Mouse (Mus musculus): Measurements from ENCODE around the gene Gpatch1.
A peak's percentile ranks its signal among the peaks of the same experiment; 100 is the strongest.
"Not testable (repeated sequence)": the region's sequence is repeated elsewhere in the genome, so short reads cannot be mapped to it uniquely, and the experiment has no call there.

Gpatch1 gene

DNA sequence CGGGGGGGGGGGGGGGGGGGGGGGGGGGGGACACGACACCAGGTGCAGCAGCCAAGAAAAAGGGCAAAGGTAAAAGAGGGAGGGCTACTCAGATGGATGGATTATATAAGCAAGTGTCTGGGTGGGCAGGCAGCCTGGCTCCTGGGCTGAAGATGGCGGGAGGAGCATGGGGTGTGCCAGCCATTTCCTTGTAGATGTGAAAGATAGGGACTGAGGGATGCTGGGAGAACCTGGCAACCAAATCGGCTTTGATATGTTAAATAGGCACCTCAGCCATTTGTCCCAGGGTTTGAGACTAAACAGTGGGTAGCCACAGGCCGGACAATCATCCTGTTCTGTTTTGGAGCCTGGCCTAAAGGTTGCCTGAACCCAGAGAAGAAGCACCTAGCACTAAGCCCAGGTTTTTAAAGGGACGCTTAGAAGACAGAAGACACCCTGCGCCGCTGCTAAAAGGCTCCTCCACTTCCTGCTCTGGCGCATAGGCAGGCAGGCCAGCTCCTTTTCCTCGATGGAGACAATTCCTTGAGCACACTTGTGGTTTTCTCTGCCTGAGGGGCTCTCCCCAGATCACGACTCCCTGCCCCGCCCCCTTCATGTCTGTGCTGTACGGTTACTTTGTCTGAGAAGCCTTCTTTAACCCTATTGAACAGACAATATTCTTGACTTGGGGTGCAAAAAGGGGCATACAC lies 4.6 kb upstream of the Gpatch1 start:
- DNase-seq: no peak

DNA sequence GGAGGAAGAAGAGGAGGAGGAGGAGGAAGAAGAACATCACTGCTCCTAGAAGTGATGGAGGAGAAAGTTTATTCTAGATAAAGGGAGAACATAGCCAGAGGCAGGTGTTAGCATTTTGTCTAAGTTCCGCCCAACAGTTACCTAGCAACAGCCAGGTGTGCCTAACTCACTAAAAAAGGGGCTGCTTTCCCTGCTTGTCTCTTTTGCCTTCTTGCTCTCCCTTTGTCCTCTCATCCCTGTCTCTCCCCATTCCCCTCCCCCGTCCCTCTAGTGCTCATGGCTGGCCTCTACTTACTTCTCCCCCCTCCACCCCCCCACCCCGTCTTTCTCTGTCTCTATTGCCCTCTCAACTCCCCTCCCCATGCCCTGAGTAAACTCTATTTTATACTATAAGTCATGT lies 3.9 kb upstream of the Gpatch1 start:
- no peak for DNase-seq

DNA sequence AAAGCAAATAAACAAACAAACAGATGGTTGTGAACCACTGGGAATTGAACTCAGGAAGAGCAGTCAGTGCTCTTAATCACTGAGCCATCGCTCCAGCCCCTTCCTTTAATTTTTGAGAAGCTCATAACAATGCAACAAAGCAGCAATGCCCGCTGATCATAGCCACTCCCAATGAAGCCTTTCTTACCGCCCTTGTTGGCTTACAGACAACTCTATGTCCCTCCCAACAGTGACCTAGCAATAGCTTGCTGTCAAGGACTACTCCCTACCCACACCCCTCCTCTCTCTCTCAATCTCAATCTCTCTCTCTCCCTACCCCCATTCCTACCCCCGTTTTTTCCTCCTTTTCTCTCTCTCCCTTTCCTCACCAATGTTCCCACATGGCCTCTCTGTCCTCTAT lies 1.5 kb upstream of the Gpatch1 start:
- peak; percentile 43 for DNase-seq

DNA sequence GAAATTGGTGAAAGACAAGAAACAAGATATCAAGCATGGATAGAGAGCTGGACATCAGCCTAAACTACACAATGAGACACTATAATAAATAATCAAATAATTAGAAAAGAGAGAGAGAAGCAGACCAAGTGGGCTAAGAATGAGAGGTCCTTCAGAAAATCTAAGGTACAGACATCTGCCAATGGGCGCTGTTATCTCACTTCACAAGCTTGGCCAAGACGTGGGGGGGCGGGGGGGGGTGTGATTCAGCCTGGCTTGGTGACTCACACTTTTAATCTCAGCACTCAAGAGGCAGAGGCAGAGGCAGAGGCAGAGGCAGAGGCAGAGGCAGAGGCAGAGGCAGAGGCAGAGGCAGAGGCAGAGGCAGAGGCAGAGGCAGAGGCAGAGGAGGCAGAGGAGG lies 981 bp upstream of the Gpatch1 start:
- DNase-seq: not testable (repeated sequence)

DNA sequence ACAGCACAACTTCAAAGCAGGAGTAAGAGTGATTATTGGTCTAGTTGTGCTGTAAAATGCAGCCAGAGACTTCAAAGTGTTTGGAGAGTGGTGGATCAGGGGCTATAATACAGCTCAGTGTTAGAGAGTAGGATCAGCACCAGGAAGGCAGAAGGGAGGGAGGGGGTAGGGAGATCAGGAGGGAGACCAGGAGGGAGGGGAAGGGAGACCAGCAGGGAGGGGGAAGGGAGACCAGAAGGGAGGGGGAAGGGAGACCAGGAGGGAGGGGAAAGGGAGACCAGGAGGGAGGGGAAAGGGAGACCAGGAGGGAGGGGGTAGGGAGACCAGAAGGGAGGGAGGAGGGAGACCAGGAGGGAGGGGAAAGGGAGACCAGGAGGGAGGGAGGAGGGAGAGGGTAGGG lies 4.1 kb downstream of the Gpatch1 start:
- no peak for DNase-seq

DNA sequence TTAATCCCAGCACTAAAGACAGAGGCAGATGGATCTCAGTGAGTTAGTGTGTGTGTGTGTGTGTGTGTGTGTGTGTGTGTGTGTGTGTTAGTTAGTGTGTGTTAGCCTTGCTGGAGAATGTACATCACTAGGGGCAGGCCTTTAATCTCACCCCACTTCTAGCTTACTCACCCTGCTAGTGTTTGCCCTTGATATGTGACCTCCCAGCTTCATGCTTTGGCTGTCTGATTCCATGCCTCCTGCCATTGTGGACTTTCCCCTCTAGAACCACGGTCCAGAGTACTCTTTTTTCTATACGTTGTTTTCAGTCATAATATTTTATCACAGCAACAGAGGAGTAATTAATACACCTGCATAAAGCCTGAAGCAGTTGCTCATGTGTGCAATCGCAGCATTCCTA lies 7.0 kb downstream of the Gpatch1 start:
- no peak for DNase-seq

DNA sequence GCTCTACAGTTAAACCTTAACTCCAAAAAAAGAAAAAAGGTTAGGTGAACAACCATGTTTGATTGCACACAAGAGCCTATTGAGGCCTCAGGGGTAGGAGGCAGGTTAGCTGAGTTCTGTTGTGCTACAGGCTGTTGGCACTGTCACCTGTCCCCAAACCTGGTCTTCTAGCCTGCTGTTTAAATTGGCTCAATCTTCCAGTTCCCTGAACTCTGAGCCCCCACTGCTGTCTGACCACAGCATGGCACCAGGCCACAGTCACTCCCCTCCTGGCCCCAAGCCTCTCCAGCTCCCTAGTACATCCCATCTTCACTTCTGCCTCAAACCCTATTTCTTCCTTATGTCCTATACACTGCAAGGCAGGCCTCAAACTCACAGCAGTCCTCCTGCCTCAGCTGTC lies 17.4 kb downstream of the Gpatch1 start:
- no peak for DNase-seq

DNA sequence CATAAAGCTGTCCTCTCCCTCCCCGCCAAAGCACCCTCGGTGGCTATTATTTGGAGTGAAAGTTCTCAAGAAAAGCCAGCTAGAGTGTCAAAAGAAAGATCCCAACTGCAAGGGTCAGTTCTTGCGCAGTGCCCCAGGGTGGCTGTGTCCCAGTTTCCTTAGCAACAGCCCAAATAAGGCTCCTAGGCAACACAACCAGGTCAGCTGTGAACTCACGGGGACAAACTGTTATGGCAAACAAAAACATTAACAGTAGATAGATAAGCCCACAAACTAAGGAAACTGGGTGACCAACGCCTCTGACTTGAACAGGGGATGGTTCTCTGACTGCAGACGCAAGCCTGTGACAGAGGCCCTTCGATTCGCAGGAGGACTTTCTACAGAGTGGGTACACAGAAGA lies 18.6 kb downstream of the Gpatch1 start:
- peak; percentile 37 for DNase-seq

DNA sequence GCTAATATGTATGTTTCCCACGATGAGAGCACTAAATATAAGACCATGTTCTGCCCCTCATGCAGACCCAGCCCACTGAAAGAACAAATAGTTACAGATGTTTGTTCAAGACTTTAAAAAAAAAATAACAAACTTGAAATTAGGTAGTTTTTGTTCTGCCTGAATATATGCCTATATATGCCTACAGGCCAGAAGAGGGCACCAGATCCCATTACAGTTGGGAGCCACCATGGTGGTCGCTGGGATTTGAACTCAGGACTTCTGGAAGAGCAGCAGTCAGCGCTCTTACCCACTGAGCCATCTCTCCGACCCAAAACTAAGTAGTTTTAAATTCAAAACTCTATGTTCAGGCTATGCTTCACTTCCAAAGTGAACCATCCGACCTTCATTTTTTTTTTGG lies 20.4 kb downstream of the Gpatch1 start:
- no peak for DNase-seq

DNA sequence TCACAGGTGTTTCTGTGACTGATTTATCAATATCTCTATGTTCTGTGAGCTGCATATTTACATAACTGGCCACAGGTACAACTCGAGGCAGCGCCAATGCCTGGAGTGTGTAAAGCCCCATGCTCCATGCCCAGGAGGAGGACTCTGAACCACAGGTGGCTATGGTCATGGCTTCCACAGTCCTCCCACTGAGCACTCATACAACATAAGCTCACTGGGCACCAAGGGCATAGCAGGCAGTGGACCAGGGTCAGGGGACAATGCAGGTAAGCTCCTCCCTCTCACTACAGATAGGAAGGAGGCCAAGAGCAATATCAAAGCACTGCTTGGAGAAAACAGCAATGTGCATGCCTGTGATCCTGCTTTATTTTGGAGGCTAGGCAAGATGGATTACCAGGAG lies 22.6 kb downstream of the Gpatch1 start:
- no peak for DNase-seq

DNA sequence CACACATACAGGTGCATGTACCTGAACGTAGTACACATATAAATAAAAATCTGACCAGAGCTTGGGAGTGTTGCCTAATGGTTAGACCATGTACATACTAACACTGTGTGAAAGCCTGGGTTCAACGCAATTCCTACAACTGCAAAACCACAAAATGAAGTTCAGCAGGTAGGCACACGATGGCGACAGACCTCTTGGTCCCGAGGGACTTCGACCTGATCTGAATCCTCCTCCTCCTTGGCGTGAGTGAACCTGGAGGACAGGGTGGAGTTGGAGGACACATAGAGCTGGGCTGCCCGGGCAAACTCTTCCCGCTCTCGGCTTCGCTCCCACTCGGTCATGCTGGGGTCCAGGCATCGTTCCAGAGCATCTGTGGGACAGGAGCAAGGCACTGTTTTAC lies 24.8 kb downstream of the Gpatch1 start:
- DNase-seq: no peak

DNA sequence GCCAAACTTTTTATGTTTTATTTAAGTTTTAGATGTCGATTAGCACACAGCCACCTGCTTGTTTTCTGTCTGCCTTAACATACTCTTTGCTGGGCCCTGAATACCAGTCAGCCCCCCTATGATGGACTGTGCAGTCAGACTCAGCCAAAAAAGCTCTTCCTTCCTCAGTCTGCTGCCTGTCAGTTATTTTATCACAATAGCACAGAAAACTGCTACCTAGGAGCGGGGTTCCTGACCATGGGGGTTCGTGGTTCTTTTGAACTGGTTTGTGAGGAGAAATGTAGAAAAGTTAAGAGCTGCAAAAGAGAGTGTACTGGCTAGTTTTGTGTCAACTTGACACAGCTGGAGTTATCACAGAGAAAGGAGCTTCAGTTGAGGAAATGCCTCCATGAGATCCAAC lies 39.3 kb downstream of the Gpatch1 start:
- no peak for DNase-seq

DNA sequence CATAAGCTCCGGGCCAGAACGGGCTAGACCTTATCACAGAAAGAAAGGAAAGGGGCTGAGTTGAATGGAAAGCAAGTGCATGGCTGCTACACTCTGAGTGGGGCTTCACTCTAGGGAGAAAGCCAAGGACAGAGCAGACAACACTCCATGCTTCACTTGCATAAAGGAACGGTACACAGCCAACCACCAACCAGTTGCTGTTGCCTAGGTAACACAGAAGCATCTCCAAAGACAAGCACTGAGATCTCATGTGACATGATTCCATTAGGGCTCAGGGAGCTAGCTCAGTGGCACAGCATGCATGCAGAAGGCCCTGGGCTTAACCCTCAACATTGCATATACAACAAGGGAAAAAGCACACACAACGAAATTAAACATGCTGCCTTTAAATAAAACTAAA lies 40.8 kb downstream of the Gpatch1 start:
- no peak for DNase-seq

DNA sequence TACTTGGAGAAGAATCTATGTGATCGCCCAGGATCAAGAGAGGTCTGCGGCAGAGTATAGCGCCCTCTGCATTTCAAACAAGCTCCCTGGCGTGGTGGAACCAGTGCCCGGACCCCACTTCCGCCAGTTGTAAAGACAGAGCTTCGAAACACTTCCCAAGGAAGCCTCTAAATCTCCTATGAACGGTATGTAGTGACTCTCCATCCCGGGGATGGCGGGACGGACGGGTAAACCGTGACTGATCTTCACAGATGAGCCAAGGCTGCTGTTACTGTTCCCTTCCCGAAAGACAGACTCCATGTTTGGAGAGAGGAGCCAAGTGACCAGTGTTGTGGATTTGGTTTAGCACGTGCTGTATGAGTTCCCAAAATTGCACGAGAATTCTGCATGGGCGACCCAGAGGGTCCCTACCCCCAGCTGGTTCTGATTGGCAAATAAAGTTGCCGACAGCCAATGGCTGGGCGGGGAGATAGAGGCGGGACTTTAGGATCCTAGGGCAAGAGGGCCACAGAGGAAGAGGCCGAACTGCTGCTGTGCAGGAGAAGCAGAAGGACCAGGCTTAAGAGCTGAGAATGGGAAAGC lies 48.7 kb downstream of the Gpatch1 start:
- DNase-seq: peak; percentile 65

DNA sequence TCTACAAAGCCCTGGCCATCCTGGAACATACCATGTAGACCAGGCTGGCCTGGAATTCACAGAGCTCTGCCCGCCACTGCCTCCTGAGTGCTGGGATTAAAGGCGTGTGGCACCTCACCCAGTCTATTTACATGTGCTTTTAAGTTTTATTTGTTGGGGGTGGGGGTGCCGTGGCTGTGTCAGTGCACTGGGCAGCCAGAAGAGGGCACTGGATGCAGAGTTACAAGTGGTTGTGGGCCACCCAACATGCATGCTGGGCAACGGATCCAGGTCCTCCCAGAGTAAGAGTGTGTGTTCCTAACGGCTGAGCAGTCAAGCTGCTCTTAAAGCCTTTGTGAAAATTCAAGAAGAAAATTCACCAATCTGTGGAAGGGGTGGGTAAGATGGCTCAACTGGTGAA lies 50.4 kb downstream of the Gpatch1 start:
- peak; percentile 15 for DNase-seq

DNA sequence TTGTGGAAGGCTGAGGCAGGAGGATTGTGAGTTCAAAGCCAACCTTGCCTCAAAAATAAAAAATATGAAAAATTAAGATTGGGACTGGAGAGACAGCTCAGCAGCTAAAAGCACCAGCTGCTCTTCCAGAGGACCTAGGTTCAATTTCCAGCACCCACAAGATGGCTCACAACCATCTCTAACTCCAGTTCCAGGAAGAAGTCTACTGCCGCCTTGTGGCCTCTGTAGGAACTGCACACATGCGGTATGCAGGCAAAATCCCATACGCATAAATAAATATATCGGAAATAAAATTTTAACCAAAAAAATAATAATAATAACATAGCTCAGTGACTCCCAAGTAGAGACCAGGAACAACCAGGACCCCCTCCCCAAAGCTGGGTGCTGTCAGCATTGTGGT lies 51.6 kb downstream of the Gpatch1 start:
- DNase-seq: peak; percentile 19

DNA sequence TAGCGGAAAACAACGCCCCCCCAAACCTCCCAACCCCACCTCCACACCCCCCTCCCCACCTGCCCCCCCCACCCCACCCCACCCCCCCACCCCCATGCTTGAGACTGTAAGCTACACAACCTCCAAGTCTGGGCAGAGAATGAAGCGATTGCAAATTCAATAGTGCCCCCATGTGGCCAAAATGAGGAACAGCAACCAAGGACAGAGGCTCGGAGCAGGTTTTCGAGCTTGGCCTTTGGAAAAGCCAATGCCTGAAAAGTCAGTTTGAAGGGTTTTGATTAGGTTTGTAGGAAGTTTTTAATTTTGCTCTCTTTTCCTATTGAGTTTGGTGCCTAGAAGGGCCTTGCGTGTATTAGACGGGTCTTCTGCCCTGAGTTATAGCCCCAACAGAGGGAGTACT lies 53.5 kb downstream of the Gpatch1 start:
- DNase-seq: peak; percentile 74

DNA sequence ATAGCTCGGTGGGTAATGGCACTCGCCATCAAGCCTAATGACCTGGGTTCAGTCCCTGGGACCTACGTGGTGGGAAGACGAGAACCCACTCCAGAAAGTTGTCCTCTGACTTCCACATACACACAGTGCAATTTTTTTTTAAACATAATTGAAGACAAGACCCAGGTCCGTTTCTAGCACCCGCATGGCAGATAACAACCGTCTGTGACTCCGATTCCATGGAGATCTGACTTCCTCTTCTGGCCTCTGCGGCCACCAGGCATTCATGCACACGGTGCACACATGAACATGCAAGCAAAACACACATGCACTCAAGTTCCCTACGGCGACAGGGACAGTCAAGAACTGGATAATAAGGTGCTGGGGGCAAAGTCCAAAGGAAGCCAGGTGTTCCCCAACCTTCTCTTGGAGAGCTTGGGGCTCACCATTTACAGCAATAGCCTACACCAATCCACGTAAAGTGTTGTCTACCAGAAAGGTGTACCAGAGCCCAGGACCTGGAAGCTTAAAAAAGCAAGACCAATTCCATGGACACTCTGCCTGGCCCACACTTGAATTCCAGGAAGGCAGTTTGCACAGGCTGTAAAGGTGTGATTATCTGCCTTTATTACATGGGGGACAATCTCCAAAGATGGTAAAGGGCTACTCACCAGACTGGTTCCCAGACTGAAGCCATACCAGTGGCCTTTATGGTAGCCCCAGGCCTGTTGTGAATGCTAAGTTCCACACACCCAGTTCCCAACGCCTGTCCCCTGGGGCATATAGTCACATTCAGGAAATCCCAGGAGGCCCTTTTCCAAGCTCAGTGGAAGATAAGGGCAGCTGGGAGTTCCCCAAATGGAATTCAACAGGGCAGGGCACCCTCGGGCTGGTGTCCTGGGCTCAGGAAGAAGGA lies 54.4 kb downstream of the Gpatch1 start:
- DNase-seq: no peak

DNA sequence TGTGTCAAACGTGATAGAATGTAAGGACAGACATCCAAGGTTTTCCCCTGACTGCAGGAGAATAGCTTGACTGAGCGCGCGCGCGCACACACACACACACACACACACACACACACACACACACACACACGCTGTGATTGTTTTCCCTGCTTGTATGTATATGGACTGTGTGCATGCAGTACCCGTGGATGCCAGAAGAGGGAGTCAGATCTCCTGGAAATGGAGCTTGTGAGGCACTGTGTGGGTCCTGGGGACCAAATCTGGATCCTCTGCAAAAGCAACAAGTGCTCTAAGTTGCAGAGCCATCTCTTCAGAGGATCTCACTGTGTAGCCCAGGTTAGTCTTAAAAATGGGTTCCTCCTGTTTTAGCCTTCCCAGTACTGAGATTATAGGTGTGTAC lies 58.9 kb downstream of the Gpatch1 start:
- no peak for DNase-seq

DNA sequence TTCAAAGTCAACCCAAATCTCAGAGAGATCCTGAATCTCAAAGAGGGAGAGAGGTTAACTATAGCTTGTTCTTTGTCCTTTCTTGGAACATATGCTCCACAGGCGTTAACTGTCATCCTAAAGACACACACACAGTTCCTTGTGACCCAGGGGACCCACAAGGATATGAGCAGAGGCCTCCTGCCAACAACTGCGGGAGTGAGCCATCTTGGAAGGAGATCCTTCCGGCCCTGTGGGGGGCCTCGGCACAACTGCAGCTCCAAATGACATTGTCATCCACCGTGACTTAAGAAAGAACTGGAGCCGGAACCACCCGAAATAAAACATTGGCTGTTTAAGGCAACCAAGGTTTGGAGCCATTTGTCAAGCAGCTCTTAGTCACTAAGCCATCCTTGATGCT lies 59.9 kb downstream of the Gpatch1 start:
- DNase-seq: no peak

DNA sequence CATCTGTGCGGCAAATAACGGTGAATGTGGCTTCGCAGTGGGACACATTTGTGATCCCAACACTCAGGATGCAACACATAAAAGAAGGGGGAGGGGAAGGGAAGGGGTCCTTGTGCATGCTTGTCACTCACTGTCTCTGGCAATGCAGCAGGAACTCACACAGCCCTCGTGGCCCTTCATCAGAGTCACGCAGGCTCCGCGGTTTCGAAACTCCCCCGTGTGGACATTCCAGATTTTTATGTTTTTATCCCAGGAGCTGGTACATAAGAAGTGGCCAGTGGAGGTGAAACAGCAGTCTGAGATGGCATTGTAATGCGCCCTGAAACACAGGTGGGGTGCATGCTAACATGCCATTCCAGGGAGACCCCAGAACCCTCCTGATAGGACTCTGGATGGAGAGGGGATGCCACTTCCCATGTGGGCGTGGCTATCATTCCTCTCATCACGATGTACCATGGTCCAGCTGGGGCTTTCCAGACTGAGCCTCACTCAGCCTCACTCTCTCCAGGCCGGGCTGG lies 66.1 kb downstream of the Gpatch1 start:
- peak; percentile 57 for DNase-seq

DNA sequence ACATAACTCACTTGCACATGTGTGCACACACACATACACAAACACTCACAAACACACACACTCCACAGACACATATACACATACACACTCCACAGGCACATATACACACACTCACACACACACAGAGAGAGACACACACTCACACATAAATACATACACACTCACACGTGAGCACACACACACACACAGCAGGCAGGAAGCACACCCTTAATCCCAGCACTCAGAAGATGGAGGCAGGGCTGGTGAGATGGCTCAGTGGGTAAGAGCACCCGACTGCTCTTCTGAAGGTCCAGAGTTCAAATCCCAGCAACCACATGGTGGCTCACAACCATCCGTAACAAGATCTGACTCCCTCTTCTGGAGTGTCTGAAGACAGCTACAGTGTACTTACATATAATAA lies 80.3 kb downstream of the Gpatch1 start:
- DNase-seq: not testable (repeated sequence)

DNA sequence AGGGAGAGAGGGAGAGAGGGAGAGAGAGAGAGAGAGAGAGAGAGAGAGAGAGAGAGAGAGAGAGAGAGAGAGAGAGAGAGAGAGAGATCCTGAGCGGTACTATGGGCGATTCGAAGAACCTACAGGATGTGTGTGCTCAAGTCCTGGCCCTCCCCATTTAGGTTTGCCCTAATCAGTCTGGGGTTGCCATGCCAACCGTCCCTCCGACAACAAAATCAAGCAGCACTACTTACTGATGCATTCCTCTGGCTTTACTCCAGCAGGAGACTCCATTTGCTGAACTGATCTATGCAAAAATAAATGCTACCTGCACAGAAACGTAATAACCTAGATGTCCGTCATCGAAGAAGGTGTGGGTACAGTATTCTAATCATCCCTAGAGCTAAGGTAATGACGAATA lies 82.9 kb downstream of the Gpatch1 start:
- peak; percentile 84 for DNase-seq
